Mouse (Mus musculus): ENCODE data around the gene Acbd6. TPM values are rescaled to one million over a fixed set of nuclear protein-coding genes. Genes with fewer than 3 reads are reported as not detected.
A peak's percentile ranks its signal among the peaks of the same experiment; 100 is the strongest.

Gene Acbd6
- polyA plus RNA-seq, 1 experiment from 2014 or later: 48.2 TPM

- no peaks in the 10 kb centered on the region for H3K27me3 ChIP-seq (replicated peaks; ENCODE audit: control insufficient read depth, insufficient read depth, low read length)
- H3K4me3 ChIP-seq (ENCODE audit: low read length): no peak overlapping the region
- H3K9ac ChIP-seq (ENCODE audit: low read depth, low read length): no peak overlapping the region
- ATAC-seq: no peak
- 59% methylated on average over 7 of the region's 7 CpGs for WGBS
- no peaks in the 10 kb centered on the region for H3K4me1 ChIP-seq (ENCODE audit: control insufficient read depth, insufficient read depth, low read length)
- no peak overlapping the region for H3K4me2 ChIP-seq (ENCODE audit: low read depth, low read length)
- no peak overlapping the region for H3K27ac ChIP-seq (ENCODE audit: low read length)
- H3K36me3 ChIP-seq (ENCODE audit: control insufficient read depth, insufficient read depth, low read length): no peaks in the 10 kb centered on the region
- no peaks in the 10 kb centered on the region for H3K9me3 ChIP-seq (ENCODE audit: control insufficient read depth, low read length)
Measured at GRCm38 (mm10) chr1:155538006-155538405, 19.9 kb upstream of the Acbd6 start.

GRCm38 (mm10) chr1:155557642-155558011 lies 293 bp upstream of the Acbd6 start:
- Histone ChIP-seq H3K36me3 (ENCODE audit: control insufficient read depth, insufficient read depth, low read length) (no peaks in the 10 kb centered on the region), H3K9me3 (ENCODE audit: control insufficient read depth, low read length) (no peaks in the 10 kb centered on the region), H3K27me3 (replicated peaks; ENCODE audit: control insufficient read depth, insufficient read depth, low read length) (no peaks in the 10 kb centered on the region), H3K4me2 (ENCODE audit: low read depth, low read length) (peak overlapping the region; percentile 55), H3K27ac (ENCODE audit: low read length) (0 out of 2 replicates have a peak overlapping the region, but pooled peaks have one; percentile 15), H3K9ac (ENCODE audit: low read depth, low read length) (peak overlapping the region; percentile 93), H3K4me1 (ENCODE audit: control insufficient read depth, insufficient read depth, low read length) (peaks cover 3% of the 10 kb centered on the region; the same call in 1 of the 2 replicates), H3K4me3 (ENCODE audit: low read length) (peak overlapping the region; percentile 94)
- ATAC-seq: no peak; the same call in 1 of the 2 replicates
- WGBS: 51% methylated on average over 9 of the region's 9 CpGs

GRCm38 (mm10) chr1:155560021-155560420 lies 2.1 kb downstream of the Acbd6 start:
- WGBS: 85% methylated on average over 4 of the region's 4 CpGs
- no peak overlapping the region for H3K4me3 ChIP-seq (ENCODE audit: low read length)
- no peaks in the 10 kb centered on the region for H3K36me3 ChIP-seq (ENCODE audit: control insufficient read depth, insufficient read depth, low read length)
- no peaks in the 10 kb centered on the region for H3K27me3 ChIP-seq (replicated peaks; ENCODE audit: control insufficient read depth, insufficient read depth, low read length)
- H3K9ac ChIP-seq (ENCODE audit: low read depth, low read length): no peak overlapping the region
- H3K9me3 ChIP-seq (ENCODE audit: control insufficient read depth, low read length): no peaks in the 10 kb centered on the region
- ATAC-seq: no peak
- no peak overlapping the region for H3K4me2 ChIP-seq (ENCODE audit: low read depth, low read length)
- no peak overlapping the region for H3K27ac ChIP-seq (ENCODE audit: low read length)
- H3K4me1 ChIP-seq (ENCODE audit: control insufficient read depth, insufficient read depth, low read length): peaks cover 3% of the 10 kb centered on the region; the same call in 1 of the 2 replicates

GRCm38 (mm10) chr1:155560678-155561077 lies 2.8 kb downstream of the Acbd6 start:
- H3K27ac ChIP-seq (ENCODE audit: low read length): no peak overlapping the region
- peaks cover 2% of the 10 kb centered on the region; the same call in 1 of the 2 replicates for H3K36me3 ChIP-seq (ENCODE audit: control insufficient read depth, insufficient read depth, low read length)
- no peaks in the 10 kb centered on the region for H3K27me3 ChIP-seq (replicated peaks; ENCODE audit: control insufficient read depth, insufficient read depth, low read length)
- no peak overlapping the region for H3K4me3 ChIP-seq (ENCODE audit: low read length)
- H3K9ac ChIP-seq (ENCODE audit: low read depth, low read length): no peak overlapping the region
- peaks cover 3% of the 10 kb centered on the region; the same call in 1 of the 2 replicates for H3K4me1 ChIP-seq (ENCODE audit: control insufficient read depth, insufficient read depth, low read length)
- H3K4me2 ChIP-seq (ENCODE audit: low read depth, low read length): no peak overlapping the region
- no peak for ATAC-seq
- 73% methylated on average over 2 of the region's 2 CpGs for WGBS
- no peaks in the 10 kb centered on the region for H3K9me3 ChIP-seq (ENCODE audit: control insufficient read depth, low read length)

- Histone ChIP-seq H3K9me3 (ENCODE audit: control insufficient read depth, low read length) (no peaks in the 10 kb centered on the region), H3K4me1 (ENCODE audit: control insufficient read depth, insufficient read depth, low read length) (peaks cover 3% of the 10 kb centered on the region; the same call in 1 of the 2 replicates), H3K9ac (ENCODE audit: low read depth, low read length) (no peak overlapping the region), H3K27me3 (replicated peaks; ENCODE audit: control insufficient read depth, insufficient read depth, low read length) (no peaks in the 10 kb centered on the region), H3K27ac (ENCODE audit: low read length) (no peak overlapping the region), H3K4me3 (ENCODE audit: low read length) (no peak overlapping the region), H3K36me3 (ENCODE audit: control insufficient read depth, insufficient read depth, low read length) (peaks cover 3% of the 10 kb centered on the region; the same call in 1 of the 2 replicates), H3K4me2 (ENCODE audit: low read depth, low read length) (no peak overlapping the region)
- ATAC-seq: no peak
- 59% methylated on average over 6 of the region's 6 CpGs for WGBS
Measured at GRCm38 (mm10) chr1:155562206-155562605, 4.3 kb downstream of the Acbd6 start.

GRCm38 (mm10) chr1:155564741-155565140 lies 6.8 kb downstream of the Acbd6 start:
- ATAC-seq: no peak
- WGBS: 27% methylated on average over 3 of the region's 3 CpGs

GRCm38 (mm10) chr1:155568133-155568532 lies 10.2 kb downstream of the Acbd6 start:
- Histone ChIP-seq H3K36me3 (ENCODE audit: control insufficient read depth, insufficient read depth, low read length) (peaks cover 11% of the 10 kb centered on the region), H3K27ac (ENCODE audit: low read length) (no peak overlapping the region), H3K9ac (ENCODE audit: low read depth, low read length) (no peak overlapping the region), H3K4me3 (ENCODE audit: low read length) (no peak overlapping the region), H3K4me2 (ENCODE audit: low read depth, low read length) (no peak overlapping the region), H3K4me1 (ENCODE audit: control insufficient read depth, insufficient read depth, low read length) (no peaks in the 10 kb centered on the region), H3K27me3 (replicated peaks; ENCODE audit: control insufficient read depth, insufficient read depth, low read length) (no peaks in the 10 kb centered on the region), H3K9me3 (ENCODE audit: control insufficient read depth, low read length) (0 out of 2 replicates have a peak, but pooled peaks cover 5% of the 10 kb centered on the region)
- 96% methylated on average over 9 of the region's 9 CpGs for WGBS
- no peak for ATAC-seq

More at GRCm38 (mm10) chr1:155564741-155565140, 6.8 kb downstream of the Acbd6 start:
- H3K4me1 ChIP-seq (ENCODE audit: control insufficient read depth, insufficient read depth, low read length): peaks cover 3% of the 10 kb centered on the region; the same call in 1 of the 2 replicates
- no peak overlapping the region for H3K4me3 ChIP-seq (ENCODE audit: low read length)
- 0 out of 2 replicates have a peak, but pooled peaks cover 5% of the 10 kb centered on the region for H3K9me3 ChIP-seq (ENCODE audit: control insufficient read depth, low read length)
- no peak overlapping the region for H3K27ac ChIP-seq (ENCODE audit: low read length)
- no peaks in the 10 kb centered on the region for H3K27me3 ChIP-seq (replicated peaks; ENCODE audit: control insufficient read depth, insufficient read depth, low read length)
- H3K36me3 ChIP-seq (ENCODE audit: control insufficient read depth, insufficient read depth, low read length): peaks cover 11% of the 10 kb centered on the region
- H3K9ac ChIP-seq (ENCODE audit: low read depth, low read length): no peak overlapping the region
- H3K4me2 ChIP-seq (ENCODE audit: low read depth, low read length): no peak overlapping the region

- no peak overlapping the region for H3K4me3 ChIP-seq (ENCODE audit: low read length)
- WGBS: 93% methylated on average over 4 of the region's 4 CpGs
- H3K27me3 ChIP-seq (replicated peaks; ENCODE audit: control insufficient read depth, insufficient read depth, low read length): no peaks in the 10 kb centered on the region
- H3K27ac ChIP-seq (ENCODE audit: low read length): no peak overlapping the region
- H3K9ac ChIP-seq (ENCODE audit: low read depth, low read length): no peak overlapping the region
- no peak overlapping the region for H3K4me2 ChIP-seq (ENCODE audit: low read depth, low read length)
- no peak for ATAC-seq
- no peaks in the 10 kb centered on the region for H3K4me1 ChIP-seq (ENCODE audit: control insufficient read depth, insufficient read depth, low read length)
- peaks cover 11% of the 10 kb centered on the region for H3K36me3 ChIP-seq (ENCODE audit: control insufficient read depth, insufficient read depth, low read length)
- H3K9me3 ChIP-seq (ENCODE audit: control insufficient read depth, low read length): 0 out of 2 replicates have a peak, but pooled peaks cover 5% of the 10 kb centered on the region
Measured at GRCm38 (mm10) chr1:155569340-155569739, 11.4 kb downstream of the Acbd6 start.

GRCm38 (mm10) chr1:155574966-155575673 lies 17.2 kb downstream of the Acbd6 start:
- Histone ChIP-seq H3K27me3 (replicated peaks; ENCODE audit: control insufficient read depth, insufficient read depth, low read length) (no peaks in the 10 kb centered on the region), H3K9me3 (ENCODE audit: control insufficient read depth, low read length) (no peaks in the 10 kb centered on the region), H3K4me3 (ENCODE audit: low read length) (no peak overlapping the region), H3K4me2 (ENCODE audit: low read depth, low read length) (no peak overlapping the region), H3K4me1 (ENCODE audit: control insufficient read depth, insufficient read depth, low read length) (no peaks in the 10 kb centered on the region), H3K36me3 (ENCODE audit: control insufficient read depth, insufficient read depth, low read length) (no peaks in the 10 kb centered on the region), H3K27ac (ENCODE audit: low read length) (no peak overlapping the region), H3K9ac (ENCODE audit: low read depth, low read length) (no peak overlapping the region)
- 30% methylated on average over 7 of the region's 7 CpGs for WGBS
- no peak for ATAC-seq

Data from intestine, embryonic 16.5 days (tissue).